Mouse (Mus musculus) gastrocnemius, adult 2 months (tissue): Measurements from ENCODE around the gene Olfr1532-ps1. TPM values are rescaled to one million over a fixed set of nuclear protein-coding genes. Genes with fewer than 3 reads are reported as not detected.
"Not testable (repeated sequence)": the region's sequence is repeated elsewhere in the genome, so short reads cannot be mapped to it uniquely, and the experiment has no call there.

Source experiments
- DNase-seq: peaks from one replicate; pipeline ENCODE4 v3.0.0; 2022
- H3K27ac ChIP-seq: fragments of 200-600 bp; 2 replicates; pipeline ENCODE4 v1.8.1; 2022; ENCODE audit warnings: mild to moderate bottlenecking
- H3K4me3 ChIP-seq: fragments of 200-600 bp; 2 replicates; pipeline ENCODE4 v1.8.1; 2022; ENCODE audit warnings: mild to moderate bottlenecking, moderate library complexity
- CTCF ChIP-seq: fragments of 200-600 bp; IDR thresholded peaks from 2 replicates; pipeline ENCODE4 v1.8.1; 2022; ENCODE audit warnings: antibody characterized with exemption, mild to moderate bottlenecking, moderate library complexity
- intact Hi-C: fragments of 180-260 bp; cut with DNase I; formaldehyde crosslinking; loops from one replicate; pipeline ENCODE4 v1.15.1; 2025
- long read RNA-seq, 2 experiments: library from polyadenylated mRNA; stranded (forward); transcript quantifications; one replicate each; pipeline ENCODE4 v2.0.0; 2021
- total RNA-seq, 2 experiments: library from RNA; stranded (reverse); gene quantifications; 2 replicates each; pipeline ENCODE4 v1.2.3; 2021

Olfr1532-ps1 gene
- not detected for total RNA-seq
- long read RNA-seq, experiment 1: 0 reads
- long read RNA-seq, experiment 2: 0 reads

- H3K4me3 ChIP-seq: no peak within 1 kb of the TSS
- TF ChIP-seq CTCF: no peak
These were observed at the start of gene Olfr1532-ps1 for GRCm38 (mm10) chr7:106907676-106908075. TSS of gene Olfr1532-ps1 (plus strand) at chr7:106908001.

GRCm38 (mm10) chr7:106862885-106863284 is 44.9 kb upstream of the Olfr1532-ps1 start, which contains the start of gene Olfr704:
TSS of gene Olfr704 (plus strand) at chr7:106863185.
- Histone ChIP-seq H3K4me3 (no peak within 1 kb of the TSS), H3K27ac (no peak within 1 kb of the TSS)
- no peak for TF ChIP-seq CTCF
- intact Hi-C loops: no loop called here
- no peak for DNase-seq

More at GRCm38 (mm10) chr7:106907676-106908075, at the start of gene Olfr1532-ps1:
- no peak for DNase-seq
- no peak within 1 kb of the TSS for H3K27ac ChIP-seq
- intact Hi-C loops: no loop called here

- H3K27ac ChIP-seq: no peak within 1 kb of the TSS
- no peak for DNase-seq
- TF ChIP-seq CTCF: no peak
These were observed 31.0 kb upstream of the Olfr1532-ps1 start, which contains the start of gene Olfr705 for GRCm38 (mm10) chr7:106876791-106877190. TSS of gene Olfr705 (minus strand) at chr7:106876891.

GRCm38 (mm10) chr7:106888062-106888461 is 19.7 kb upstream of the Olfr1532-ps1 start, which contains the start of gene Olfr706:
TSS of gene Olfr706 (minus strand) at chr7:106888162.
- TF ChIP-seq CTCF: no peak
- DNase-seq: no peak
- Histone ChIP-seq H3K4me3 (no peak within 1 kb of the TSS), H3K27ac (no peak within 1 kb of the TSS)
- intact Hi-C loops: no loop called here

More at GRCm38 (mm10) chr7:106876791-106877190, 31.0 kb upstream of the Olfr1532-ps1 start, which contains the start of gene Olfr705:
- intact Hi-C loops: no loop called here
- no peak within 1 kb of the TSS for H3K4me3 ChIP-seq

GRCm38 (mm10) chr7:106901141-106901540 is 6.7 kb upstream of the Olfr1532-ps1 start, which contains the start of gene Olfr707:
TSS of gene Olfr707 (minus strand) at chr7:106901241.
- H3K4me3 ChIP-seq, DNase-seq, intact Hi-C loops, H3K27ac ChIP-seq: not testable (repeated sequence)

GRCm38 (mm10) chr7:106920961-106921360 is 13.2 kb downstream of the Olfr1532-ps1 start:
- H3K27ac ChIP-seq, intact Hi-C loops, H3K4me3 ChIP-seq, DNase-seq: not testable (repeated sequence)

- DNase-seq: no peak
- no peak for TF ChIP-seq CTCF
- intact Hi-C loops: no loop called here
- no peak within 1 kb of the TSS for H3K4me3 ChIP-seq
- H3K27ac ChIP-seq: no peak within 1 kb of the TSS
These were observed 24.3 kb downstream of the Olfr1532-ps1 start, which contains the start of gene Olfr709-ps1 for GRCm38 (mm10) chr7:106932119-106932518. TSS of gene Olfr709-ps1 (minus strand) at chr7:106932219.

- Histone ChIP-seq H3K4me3 (no peak within 1 kb of the TSS), H3K27ac (no peak within 1 kb of the TSS)
- DNase-seq: no peak
- no peak for TF ChIP-seq CTCF
- intact Hi-C loops: no loop called here
These were observed 40.4 kb downstream of the Olfr1532-ps1 start, which contains the start of gene Olfr710 for GRCm38 (mm10) chr7:106948212-106948611. TSS of gene Olfr710 (minus strand) at chr7:106948312.

GRCm38 (mm10) chr7:106963837-106964236 is 56.0 kb downstream of the Olfr1532-ps1 start, which contains the start of gene Olfr6:
TSS of gene Olfr6 (minus strand) at chr7:106963937.
- intact Hi-C loops: no loop called here
- H3K27ac ChIP-seq: no peak within 1 kb of the TSS
- no peak for DNase-seq
- H3K4me3 ChIP-seq: no peak within 1 kb of the TSS
- no peak for TF ChIP-seq CTCF

Other genes with a start within 250 kb of the Olfr1532-ps1 start
- gene Olfr693, start 227.4 kb upstream of the Olfr1532-ps1 start, total RNA-seq: not detected
- gene Olfr694, start 216.2 kb upstream of the Olfr1532-ps1 start, total RNA-seq: not detected
- not detected for gene Olfr695, start 191.6 kb upstream of the Olfr1532-ps1 start, total RNA-seq
- gene Olfr697, start 165.6 kb upstream of the Olfr1532-ps1 start, total RNA-seq: not detected
- not detected for gene Olfr698, start 152.6 kb upstream of the Olfr1532-ps1 start, total RNA-seq
- not detected for gene Olfr699, start 114.8 kb upstream of the Olfr1532-ps1 start, total RNA-seq
- not detected for gene Olfr700, start 99.2 kb upstream of the Olfr1532-ps1 start, total RNA-seq
- gene Olfr701, start 93.9 kb upstream of the Olfr1532-ps1 start, total RNA-seq: not detected
- not detected for gene Olfr702, start 74.1 kb upstream of the Olfr1532-ps1 start, total RNA-seq
- not detected for gene Olfr703, start 64.6 kb upstream of the Olfr1532-ps1 start, total RNA-seq
- not detected for gene Olfr704, start 44.8 kb upstream of the Olfr1532-ps1 start, total RNA-seq
- gene Olfr705, start 31.1 kb upstream of the Olfr1532-ps1 start, total RNA-seq: not detected
- gene Olfr706, start 19.8 kb upstream of the Olfr1532-ps1 start, total RNA-seq: not detected
- not detected for gene Olfr707, start 6.8 kb upstream of the Olfr1532-ps1 start, total RNA-seq
- not detected for gene Olfr709-ps1, start 24.2 kb downstream of the Olfr1532-ps1 start, total RNA-seq
- not detected for gene Olfr710, start 40.3 kb downstream of the Olfr1532-ps1 start, total RNA-seq
- gene Olfr6, start 55.9 kb downstream of the Olfr1532-ps1 start, total RNA-seq: not detected
- not detected for gene Olfr711, start 67.5 kb downstream of the Olfr1532-ps1 start, total RNA-seq
- not detected for gene Olfr2, start 98.1 kb downstream of the Olfr1532-ps1 start, total RNA-seq
- gene Olfr713, start 123.2 kb downstream of the Olfr1532-ps1 start, total RNA-seq: not detected
- not detected for gene Olfr714, start 163.0 kb downstream of the Olfr1532-ps1 start, total RNA-seq
- gene Olfr17, start 185.2 kb downstream of the Olfr1532-ps1 start, total RNA-seq: not detected
- gene Olfr715b, start 202.4 kb downstream of the Olfr1532-ps1 start, total RNA-seq: not detected
- not detected for gene Olfr715, start 223.1 kb downstream of the Olfr1532-ps1 start, total RNA-seq
- gene Olfr716, start 230.3 kb downstream of the Olfr1532-ps1 start, total RNA-seq: not detected